Mouse (Mus musculus) cerebellum, postnatal 10 days (tissue): ENCODE measurements around the gene Chpt1.
"Not testable (repeated sequence)": the region's sequence is repeated elsewhere in the genome, so short reads cannot be mapped to it uniquely, and the experiment has no call there.

Experiments used
- DNase-seq, 2 experiments: peaks; one replicate each; pipeline ENCODE4 v3.0.0; 2021; ENCODE audit warnings: mixed read lengths in 2 of 2

The Chpt1 gene

GRCm38 (mm10) chr10:88494959-88495587 is 8.8 kb downstream of the Chpt1 start:
- DNase-seq: no peak

- DNase-seq: no peak
Measured at GRCm38 (mm10) chr10:88492658-88493057, 11.2 kb downstream of the Chpt1 start.

GRCm38 (mm10) chr10:88491632-88492031 is 12.2 kb downstream of the Chpt1 start:
- DNase-seq: no peak

- no peak for DNase-seq
Measured at GRCm38 (mm10) chr10:88488629-88489028, 15.2 kb downstream of the Chpt1 start.

GRCm38 (mm10) chr10:88482866-88483265 is 21.0 kb downstream of the Chpt1 start:
- DNase-seq: not testable (repeated sequence)

- DNase-seq: no peak
Measured at GRCm38 (mm10) chr10:88460122-88460820, 43.6 kb downstream of the Chpt1 start.

- peak; percentile 11 to 15 for DNase-seq
Measured at GRCm38 (mm10) chr10:88459502-88459992, 44.3 kb downstream of the Chpt1 start, which contains the start of gene Sycp3. Gene Sycp3, plus strand, starts transcription at chr10:88459569.

- DNase-seq: no peak
Measured at GRCm38 (mm10) chr10:88457816-88458215, 46.1 kb downstream of the Chpt1 start.

- DNase-seq: no peak
Measured at GRCm38 (mm10) chr10:88451990-88452389, 51.9 kb downstream of the Chpt1 start.

- peak; percentile 86 to 90 for DNase-seq
Measured at GRCm38 (mm10) chr10:88451221-88451620, 52.7 kb downstream of the Chpt1 start.

GRCm38 (mm10) chr10:88441224-88441623 is 62.6 kb downstream of the Chpt1 start:
- DNase-seq: no peak

GRCm38 (mm10) chr10:88427998-88428397 is 75.9 kb downstream of the Chpt1 start:
- no peak for DNase-seq

- no peak for DNase-seq
Measured at GRCm38 (mm10) chr10:88426896-88427295, 77.0 kb downstream of the Chpt1 start.

GRCm38 (mm10) chr10:88426158-88426816 is 77.6 kb downstream of the Chpt1 start:
- DNase-seq: peak; percentile 79 to 83

GRCm38 (mm10) chr10:88420655-88421435 is 83.0 kb downstream of the Chpt1 start:
- no peak for DNase-seq

GRCm38 (mm10) chr10:88420141-88420541 is 83.7 kb downstream of the Chpt1 start:
- DNase-seq: no peak

- no peak for DNase-seq
Measured at GRCm38 (mm10) chr10:88417686-88418085, 86.2 kb downstream of the Chpt1 start.

- peak; percentile 12 to 24 for DNase-seq
Measured at GRCm38 (mm10) chr10:88412290-88412995, 91.4 kb downstream of the Chpt1 start.

- DNase-seq: no peak
Measured at GRCm38 (mm10) chr10:88409751-88410150, 94.1 kb downstream of the Chpt1 start.

- DNase-seq: no peak
Measured at GRCm38 (mm10) chr10:88407875-88408631, 95.8 kb downstream of the Chpt1 start.

- DNase-seq: no peak
Measured at GRCm38 (mm10) chr10:88405812-88406211, 98.1 kb downstream of the Chpt1 start.
